Mouse (Mus musculus): ENCODE measurements around the gene Fam196a.

GRCm38 (mm10) chr7:134941891-134942290, 3.7 kb upstream of the Fam196a start:
- TF ChIP-seq CTCF (conservative IDR thresholded peaks at IDR 0.05; ENCODE audit: low read length) (peak; percentile 26), POU5F1 (IDR thresholded peaks at IDR 0.05; ENCODE audit: borderline replicate concordance, low read length) (no peak), NANOG (IDR thresholded peaks at IDR 0.05; ENCODE audit: borderline replicate concordance, low read length) (no peak)

Measured in E14TG2a.4 (cell line).